Mouse (Mus musculus): ENCODE measurements around the gene Cope.
A peak's percentile ranks its signal among the peaks of the same experiment; 100 is the strongest.

Cope gene

GRCm38 (mm10) chr8:70313399-70313798, 11.1 kb downstream of the Cope start:
- DNase-seq (ENCODE audit: low read depth) = no peak

DNA sequence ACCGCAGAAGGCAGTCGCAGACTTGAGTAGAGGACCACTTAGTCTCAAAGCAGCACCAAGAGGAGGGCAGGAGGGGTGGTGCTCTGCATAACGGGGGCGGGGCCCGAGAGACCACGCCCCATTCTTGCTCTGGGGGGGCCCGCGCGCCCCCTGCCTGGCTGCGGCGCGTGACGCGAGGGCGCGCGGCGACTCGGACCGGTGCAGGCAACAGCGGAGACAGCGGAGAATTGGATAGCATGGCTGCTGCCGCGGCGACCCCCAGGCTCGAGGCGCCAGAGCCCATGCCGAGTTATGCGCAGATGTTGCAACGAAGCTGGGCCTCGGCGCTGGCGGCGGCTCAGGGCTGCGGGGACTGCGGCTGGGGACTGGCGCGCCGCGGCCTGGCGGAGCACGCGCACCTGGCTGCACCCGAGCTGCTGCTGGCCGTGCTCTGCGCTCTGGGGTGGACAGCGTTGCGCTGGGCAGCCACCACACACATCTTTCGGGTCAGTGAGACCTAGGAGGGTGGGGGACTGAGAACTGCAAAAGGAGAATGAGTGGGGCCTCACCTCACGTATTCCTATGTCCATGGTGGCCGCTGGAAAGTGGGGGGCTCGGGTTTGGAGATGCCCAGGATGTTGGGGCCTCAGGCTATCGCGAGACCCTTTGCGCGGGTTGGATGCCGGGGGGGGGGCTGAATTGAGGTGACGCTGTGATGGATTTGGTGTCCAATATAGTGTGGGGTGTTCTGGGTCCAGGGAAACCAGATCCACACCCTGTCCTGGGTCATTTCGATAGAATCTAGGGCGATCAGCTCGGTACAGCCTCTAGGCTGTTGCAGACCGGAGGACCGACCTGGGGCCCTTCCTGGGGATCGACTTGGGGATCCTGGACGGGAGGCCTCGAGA, 13.5 kb downstream of the Cope start, which contains the start of gene Cers1:
TSS of gene Cers1 (plus strand) at position 152 of the 887 bp plus-strand sequence.
- DNase-seq (ENCODE audit: low read depth) = peak; percentile 21

DNA sequence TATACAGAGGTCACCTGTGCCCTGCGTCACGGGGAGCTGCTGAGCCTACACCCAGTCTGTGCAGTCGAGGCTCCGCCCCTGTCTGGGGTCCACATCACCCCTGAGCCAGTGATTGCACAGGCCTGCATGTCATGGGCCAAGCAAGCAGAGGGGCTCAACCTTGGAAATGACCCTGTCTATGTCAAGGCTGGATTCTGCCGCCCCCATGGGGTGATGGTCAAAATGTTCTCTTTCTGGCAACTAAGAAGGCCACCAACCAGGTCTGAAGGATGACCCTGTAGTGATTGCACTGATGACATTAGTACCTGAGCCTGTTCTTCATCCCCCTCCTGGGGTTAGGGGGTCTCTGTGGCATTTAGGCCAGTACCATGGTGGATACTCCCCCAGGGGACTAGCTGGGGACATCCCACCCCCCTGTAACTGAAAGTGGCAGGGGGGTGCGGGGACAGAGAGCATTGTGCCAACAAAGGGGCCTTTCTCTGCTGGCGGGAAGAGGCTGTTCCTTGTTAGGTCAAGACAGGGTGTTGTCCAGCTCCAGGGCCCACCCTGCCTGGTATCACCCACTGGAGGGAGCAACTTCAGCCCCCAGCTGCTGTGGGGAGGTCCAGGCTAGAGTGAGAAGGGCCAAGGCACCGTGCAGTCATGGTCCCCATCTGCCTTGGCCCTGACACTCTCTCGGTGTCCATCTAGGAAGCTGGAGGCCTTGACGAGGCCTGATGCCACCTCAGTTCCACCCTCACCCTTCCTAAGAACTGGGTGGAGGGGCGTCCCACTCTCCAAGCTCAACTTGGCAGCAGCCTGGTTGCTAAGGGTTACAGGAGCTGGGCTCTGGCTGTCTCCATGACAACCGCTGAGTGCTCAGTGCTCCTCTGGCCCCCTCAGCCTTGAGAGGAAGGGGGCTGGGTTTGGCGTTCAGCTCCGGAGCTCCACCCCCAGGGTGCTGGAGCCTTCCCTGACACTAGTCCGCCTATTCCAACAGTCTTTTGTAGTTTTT, 14.5 kb downstream of the Cope start:
- no peak for DNase-seq (ENCODE audit: low read depth)

DNA sequence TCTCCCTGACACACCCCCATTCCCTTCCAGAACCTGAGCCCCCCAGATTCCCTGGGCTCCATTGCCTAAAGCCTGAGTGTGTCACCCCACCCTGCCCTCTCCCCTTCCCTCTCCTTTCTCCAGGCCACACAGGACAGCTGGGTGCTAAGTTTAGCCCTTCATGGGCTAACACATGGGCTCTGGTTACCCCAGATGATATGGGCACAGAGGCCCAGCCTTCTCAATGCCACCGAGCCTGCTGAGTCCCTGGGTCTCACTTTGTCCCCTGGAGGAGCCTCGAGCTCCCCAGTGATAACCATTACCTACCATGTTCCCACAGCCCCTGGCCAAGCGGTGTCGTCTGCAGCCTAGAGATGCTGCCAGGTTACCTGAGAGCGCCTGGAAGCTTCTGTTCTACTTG, 15.6 kb downstream of the Cope start:
- DNase-seq (ENCODE audit: low read depth) = no peak

GRCm38 (mm10) chr8:70323716-70324115, 21.4 kb downstream of the Cope start:
- no peak for DNase-seq (ENCODE audit: low read depth)

- DNase-seq (ENCODE audit: low read depth) = no peak
These were observed 25.2 kb downstream of the Cope start for GRCm38 (mm10) chr8:70327512-70327911.

DNA sequence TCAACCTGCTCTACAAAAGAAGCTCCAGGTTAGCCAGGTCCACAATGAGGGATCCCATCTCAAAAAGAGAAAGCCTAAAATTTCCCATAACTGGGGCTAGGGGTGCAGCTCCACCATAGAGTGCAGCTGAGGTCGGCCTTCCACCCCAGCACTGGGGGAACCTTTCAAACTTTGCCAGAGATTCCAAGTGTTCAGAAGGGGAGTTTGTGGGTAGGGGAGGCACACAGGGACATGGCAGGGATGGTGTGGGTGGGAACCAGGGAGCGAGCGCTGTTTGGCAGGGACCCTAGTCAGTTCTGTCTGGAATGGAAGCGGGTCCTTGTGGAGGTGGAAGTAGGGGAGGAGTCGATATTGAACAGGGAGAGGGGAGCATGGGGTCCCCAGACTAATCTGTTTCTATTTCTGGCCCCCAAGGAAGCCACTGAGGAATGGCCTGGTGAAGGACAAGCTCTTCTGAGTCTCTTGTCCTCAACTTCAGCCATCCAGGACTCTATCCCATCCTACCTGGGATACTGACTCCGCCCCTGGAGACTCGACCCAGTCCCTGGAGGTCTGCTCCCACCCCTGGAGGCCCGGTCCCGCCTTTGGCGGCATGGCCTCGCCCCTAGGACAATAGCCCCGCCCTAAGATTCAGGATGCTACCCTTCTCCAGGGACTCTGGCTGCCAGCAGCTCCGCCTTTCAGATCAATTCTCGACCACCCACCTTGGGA, 27.0 kb downstream of the Cope start, which contains the start of gene Gdf1:
TSS of gene Gdf1 (plus strand) at position 694 of the 711 bp plus-strand sequence.
- no peak for DNase-seq (ENCODE audit: low read depth)

DNA sequence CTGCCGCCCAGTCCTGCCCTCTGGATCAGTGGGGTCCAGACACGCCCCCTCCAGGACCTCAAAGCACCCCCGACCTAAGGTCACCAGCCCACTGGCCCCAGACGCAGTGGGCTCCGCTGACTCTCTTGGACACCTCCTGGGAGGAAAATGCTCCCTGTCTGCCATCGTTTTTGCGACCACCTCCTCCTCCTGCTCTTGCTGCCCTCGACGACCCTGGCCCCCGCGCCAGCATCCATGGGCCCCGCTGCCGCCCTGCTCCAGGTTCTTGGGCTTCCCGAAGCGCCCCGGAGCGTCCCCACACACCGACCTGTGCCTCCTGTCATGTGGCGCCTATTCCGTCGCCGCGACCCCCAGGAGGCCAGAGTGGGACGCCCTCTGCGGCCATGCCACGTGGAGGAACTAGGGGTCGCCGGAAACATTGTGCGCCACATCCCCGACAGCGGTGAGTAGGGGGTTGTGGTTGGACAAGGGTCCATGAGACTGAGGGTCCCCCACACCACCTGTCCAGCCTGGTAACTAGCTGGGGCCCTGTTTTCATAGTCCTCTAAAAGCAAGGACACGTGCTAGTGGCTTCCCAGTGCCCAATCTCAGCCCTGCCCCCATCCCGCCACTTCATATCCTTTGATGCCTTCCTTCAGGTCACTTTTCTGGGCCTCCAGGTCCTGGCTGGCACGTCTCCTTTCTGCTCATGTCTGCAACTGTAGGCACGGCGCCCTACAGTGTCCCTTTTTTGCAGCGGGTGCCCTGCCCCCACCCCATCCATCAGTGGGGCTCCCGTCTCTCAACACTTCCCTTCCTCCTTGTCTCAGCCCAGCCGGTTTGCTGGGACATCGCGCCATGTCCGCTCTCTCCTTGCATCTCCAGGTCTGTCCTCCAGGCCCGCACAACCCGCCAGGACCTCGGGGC, 27.8 kb downstream of the Cope start:
- DNase-seq (ENCODE audit: low read depth) = no peak

GRCm38 (mm10) chr8:70330741-70331364, 28.5 kb downstream of the Cope start:
- no peak for DNase-seq (ENCODE audit: low read depth)

DNA sequence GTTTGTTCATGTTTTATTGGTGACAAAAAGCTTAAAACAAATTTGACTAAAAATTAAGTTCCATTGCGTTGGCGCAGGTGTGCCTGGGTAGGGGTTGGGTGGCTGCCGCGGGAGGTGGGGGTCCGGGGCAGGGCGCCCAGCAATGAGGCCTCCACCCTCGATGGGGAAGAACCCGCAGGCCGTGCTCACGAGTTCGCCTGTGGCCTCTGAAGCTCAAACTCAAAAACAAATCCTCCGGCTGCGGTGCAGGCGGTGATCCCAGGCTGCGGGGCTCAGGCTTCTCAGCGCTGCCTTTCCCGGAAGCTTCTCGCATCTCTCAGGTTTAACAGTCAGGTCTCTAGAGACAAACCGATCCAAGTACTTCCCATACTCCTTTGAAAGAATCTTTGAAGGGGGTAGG, 29.2 kb downstream of the Cope start:
- DNase-seq (ENCODE audit: low read depth) = no peak

DNA sequence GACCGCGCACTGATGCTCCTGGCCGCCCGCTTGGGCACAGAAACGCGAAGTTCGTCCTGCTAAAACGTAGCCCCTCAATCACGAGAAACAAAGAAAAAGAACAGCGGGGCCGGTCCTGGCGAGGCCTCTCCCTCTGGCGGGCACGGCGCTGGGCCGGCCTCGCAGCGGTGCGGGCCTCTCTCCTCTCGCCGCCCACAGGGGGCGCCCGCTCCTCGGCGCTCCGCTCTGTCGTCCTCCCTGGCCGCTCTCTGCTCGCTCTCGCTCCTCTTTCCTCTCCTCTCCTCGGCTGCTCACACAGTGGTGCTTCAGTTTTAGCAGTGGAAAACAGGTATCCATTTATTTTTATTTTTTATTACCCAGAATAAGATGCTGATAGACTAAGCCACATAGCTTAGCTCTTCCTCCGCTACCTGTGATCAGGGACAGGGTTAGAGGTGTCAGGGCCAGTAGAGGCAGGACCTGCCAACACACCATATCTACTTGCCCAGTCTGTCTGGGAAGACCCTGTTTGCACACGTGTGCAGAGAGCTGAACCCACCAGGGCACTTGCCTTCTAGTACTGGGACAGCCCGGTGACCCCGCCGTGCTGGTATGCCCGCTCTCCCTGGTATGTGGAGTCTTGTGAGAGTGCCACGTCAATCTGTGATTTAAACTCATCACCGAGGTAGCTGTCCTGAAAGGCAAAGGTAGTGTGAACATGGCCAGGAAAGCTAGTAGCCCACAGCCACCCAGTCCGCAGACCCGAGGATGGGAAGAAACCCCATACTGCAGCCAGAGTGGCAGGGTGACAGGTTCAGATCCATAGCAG, 30.0 kb downstream of the Cope start:
- no peak for DNase-seq (ENCODE audit: low read depth)

DNA sequence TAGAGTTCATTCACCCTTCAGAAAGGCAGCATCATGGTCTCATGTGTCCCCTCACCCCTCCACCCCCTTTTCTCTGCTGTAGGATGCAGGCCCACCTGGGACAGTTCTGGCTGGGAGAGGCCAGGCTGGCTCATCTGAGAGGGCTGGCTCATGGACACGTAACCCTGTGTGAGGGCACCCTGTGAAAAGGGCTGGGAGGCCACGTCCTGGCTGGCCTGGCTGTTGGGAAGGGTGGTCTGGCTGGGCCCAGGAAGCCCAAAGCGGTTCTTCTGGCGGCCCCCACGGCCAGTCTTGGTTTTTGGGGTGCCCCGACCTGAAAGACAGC, 30.5 kb downstream of the Cope start:
- no peak for DNase-seq (ENCODE audit: low read depth)

DNA sequence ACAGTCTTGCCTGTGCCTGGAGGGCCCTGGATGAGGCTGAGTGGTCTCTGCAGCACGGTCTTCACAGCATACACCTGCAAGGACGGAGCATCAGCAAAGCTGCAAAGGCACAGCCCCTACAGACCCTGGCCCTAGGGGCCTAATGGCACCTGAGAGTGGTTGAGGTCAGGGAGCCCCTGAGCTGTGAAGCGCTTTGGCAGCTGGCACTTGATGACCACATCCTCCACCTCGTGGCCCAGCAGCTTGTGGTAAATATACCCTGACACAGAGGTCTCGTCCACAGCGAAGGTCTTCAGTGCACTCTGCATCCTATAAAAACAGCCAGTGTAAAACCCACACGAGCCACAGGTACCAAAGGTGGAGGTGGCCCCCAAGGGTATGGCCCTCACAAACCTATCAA, 36.6 kb downstream of the Cope start:
- no peak for DNase-seq (ENCODE audit: low read depth)

GRCm38 (mm10) chr8:70340659-70341058, 38.3 kb downstream of the Cope start:
- DNase-seq (ENCODE audit: low read depth) = no peak

- DNase-seq (ENCODE audit: low read depth) = no peak
These were observed 39.7 kb downstream of the Cope start for GRCm38 (mm10) chr8:70342007-70342406.

DNA sequence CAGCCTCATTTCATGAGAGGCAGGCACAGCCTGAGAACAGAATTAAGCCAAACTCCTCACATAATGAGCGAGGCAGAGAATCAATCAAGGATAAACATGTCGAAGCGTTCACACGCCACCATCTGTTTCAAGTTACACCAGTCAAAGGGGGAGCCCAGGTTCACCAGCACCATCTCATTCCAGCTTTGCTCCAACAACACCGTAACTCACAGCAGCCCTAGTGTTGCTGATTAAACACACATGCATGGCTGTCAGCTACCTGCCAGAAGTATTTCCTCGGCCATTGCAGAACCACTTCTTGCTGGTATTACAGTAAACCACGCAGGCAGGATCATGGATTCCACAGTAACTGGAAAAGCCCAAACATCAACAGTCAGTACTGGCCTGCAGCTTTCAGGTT, 40.8 kb downstream of the Cope start:
- DNase-seq (ENCODE audit: low read depth) = no peak

- peak; percentile 60 for DNase-seq (ENCODE audit: low read depth)
These were observed 41.4 kb downstream of the Cope start for GRCm38 (mm10) chr8:70343696-70344095.

DNA sequence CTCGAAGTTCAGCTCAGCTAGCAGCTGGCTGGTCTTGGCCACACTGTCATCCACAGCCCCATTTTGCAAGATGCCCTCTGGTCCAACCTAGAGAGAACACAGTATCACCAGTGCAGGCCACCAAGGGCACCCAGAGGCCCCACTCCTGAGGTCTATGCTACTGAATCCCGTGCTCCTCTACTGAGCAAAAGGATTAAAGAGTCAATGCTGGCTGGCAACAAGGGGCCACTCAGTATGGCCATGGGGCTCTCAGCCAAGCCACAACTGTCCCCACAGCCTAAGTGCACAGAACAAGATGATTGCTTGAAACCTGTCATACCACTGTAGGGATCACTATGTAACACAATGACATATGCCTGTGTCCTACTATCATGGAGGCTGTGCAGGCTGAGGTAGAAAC, 42.0 kb downstream of the Cope start:
- DNase-seq (ENCODE audit: low read depth) = no peak

DNA sequence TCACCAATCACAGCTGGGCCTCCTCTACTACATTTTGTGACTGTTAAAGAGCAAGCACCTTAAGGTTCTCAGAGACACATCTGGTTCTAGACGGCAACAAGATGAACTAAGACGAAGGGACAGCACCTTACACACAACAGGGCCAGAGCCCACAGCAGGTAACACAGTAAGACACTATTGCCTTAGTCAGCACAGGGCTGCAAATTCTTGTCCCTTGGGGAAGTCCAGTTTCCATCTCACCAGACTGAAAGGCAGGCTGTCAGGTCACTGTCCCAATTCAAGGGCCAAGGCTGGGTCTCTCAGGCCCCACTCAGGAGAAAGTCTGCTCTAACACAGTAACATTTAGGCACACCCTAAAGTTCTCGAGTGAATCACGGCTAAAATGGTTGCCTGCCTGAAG, 45.1 kb downstream of the Cope start:
- DNase-seq (ENCODE audit: low read depth) = no peak

Data from induced T-regulatory cell, adult 2 months (primary cell).